ENCODE assay signal across 17 mouse cellular contexts in genomic region chr4:46997969-46998368, GRCm38 (mm10). TPM values are rescaled to one million over a fixed set of nuclear protein-coding genes. Genes with fewer than 3 reads are reported as not detected.
"Had no signal": no experiment of that assay in that cellular context is flagged by ENCODE, and none has a peak within 500 bp of the region (broad histone marks: within the 10 kb centered on the region; RNA-seq: fewer than 3 reads in every experiment).

No protein-coding gene starts in this region.

- H3K4me3 ChIP-seq: neural tube, embryonic 12.5 days; neural tube, embryonic 13.5 days; neural tube, embryonic 15.5 days; stomach, embryonic 15.5 days had no signal

- H3K27ac ChIP-seq: neural tube, embryonic 12.5 days; neural tube, embryonic 13.5 days; neural tube, embryonic 15.5 days; stomach, embryonic 15.5 days; stomach, postnatal 0 days had no signal

- DNase-seq: retina, postnatal 1 day; right cerebral cortex, postnatal 14 days; right cerebral cortex, postnatal 25 days; right cerebral cortex, postnatal 4 days; spleen, adult 18-20 months; thymus, adult 18-20 months; thymus, adult 2 months; thymus, postnatal 14 days; thymus, postnatal 25 days; thymus, postnatal 36 days; thymus, postnatal 4 days had no signal

RNA-seq across cellular contexts. Expression of gene Gabbr2, which starts 6.3 kb away (rescaled TPM):
- total RNA-seq: neutrophil, adult 5-6 weeks had no signal

RNA-seq across cellular contexts. Expression of gene Anks6, which starts 59.3 kb away (rescaled TPM):
- total RNA-seq: neutrophil, adult 5-6 weeks had no signal
